Comparison of ENCODE assay signal across 9 mouse cellular contexts in the genomic region with DNA sequence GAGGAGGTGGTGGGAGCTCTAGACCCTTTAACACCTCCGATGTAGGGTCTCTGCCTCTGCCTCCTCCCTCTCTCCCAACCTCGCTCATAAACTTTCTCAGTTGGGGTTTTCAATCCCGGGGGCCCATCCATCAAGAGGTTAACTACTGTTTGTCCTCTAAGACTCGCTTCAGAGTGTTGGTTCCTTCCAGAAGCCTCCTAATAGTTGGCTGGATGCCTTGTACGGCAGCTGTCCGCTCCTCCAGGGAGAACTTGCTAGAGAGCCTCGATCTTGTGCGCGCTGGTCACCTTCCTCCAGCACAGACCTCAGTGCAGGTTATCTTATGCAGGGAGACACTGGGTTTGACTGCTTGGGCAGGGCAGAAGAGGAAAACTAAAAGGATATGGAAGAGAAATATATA. TPM values are rescaled to one million over a fixed set of nuclear protein-coding genes. Genes with fewer than 3 reads are reported as not detected.
DNase-seq lines count a peak whose midpoint lies in the region; ATAC-seq and TF ChIP-seq lines count a peak whose summit lies in the region.
"Had no signal": no experiment of that assay in that cellular context is flagged by ENCODE, and none has a peak within 500 bp of the region (broad histone marks: within the 10 kb centered on the region; RNA-seq: fewer than 3 reads in every experiment).

No protein-coding gene starts in this region.

- H3K27ac ChIP-seq in hindbrain, embryonic 14.5 days = no peak overlapping the region
- H3K27ac ChIP-seq in hindbrain, embryonic 10.5 days = no peak overlapping the region
- peak overlapping the region; percentile 91 for H3K27ac ChIP-seq in embryonic fibroblast, embryonic 13.5 days (ENCODE audit: insufficient read depth, low read length)

- H3K4me3 ChIP-seq in hindbrain, embryonic 14.5 days (replicated peaks; ENCODE audit: low read length) = no peak overlapping the region
- H3K4me3 ChIP-seq in hindbrain, embryonic 10.5 days = no peak overlapping the region
- H3K4me3 ChIP-seq in embryonic fibroblast, embryonic 13.5 days (ENCODE audit: insufficient read depth, low read length) = no peak overlapping the region

- no peak for TF ChIP-seq CTCF in embryonic fibroblast, embryonic 13.5 days (IDR thresholded peaks at IDR 0.05; ENCODE audit: borderline replicate concordance, insufficient read depth, low read length)

- H3K9ac ChIP-seq in hindbrain, embryonic 14.5 days = 0 out of 2 replicates have a peak overlapping the region, but pooled peaks have one; percentile 3

- H3K9me3 ChIP-seq in hindbrain, embryonic 14.5 days (ENCODE audit: control insufficient read depth, low read length) = no peaks in the 10 kb centered on the region
- H3K9me3 ChIP-seq in hindbrain, embryonic 10.5 days = no peaks in the 10 kb centered on the region

- 70% methylated on average over 9 of the region's 9 CpGs for WGBS in hindbrain, embryonic 14.5 days
- 81% methylated on average over 9 of the region's 9 CpGs for WGBS in hindbrain, embryonic 10.5 days

- peak overlapping the region; percentile 59 for H3K4me2 ChIP-seq in hindbrain, embryonic 14.5 days (replicated peaks)

- no peaks in the 10 kb centered on the region for H3K36me3 ChIP-seq in hindbrain, embryonic 14.5 days (replicated peaks; ENCODE audit: control insufficient read depth, insufficient read depth)
- H3K36me3 ChIP-seq in hindbrain, embryonic 10.5 days = no peaks in the 10 kb centered on the region

- no peak for ATAC-seq in hindbrain, embryonic 14.5 days (ENCODE audit: low FRiP score)
- ATAC-seq in megakaryocyte, adult 5-6 weeks (ENCODE audit: poor library complexity, severe bottlenecking) = no peak

- H3K4me1 ChIP-seq in hindbrain, embryonic 14.5 days (replicated peaks; ENCODE audit: control insufficient read depth, insufficient read depth, low read length) = peaks cover 11% of the 10 kb centered on the region; the same call in 1 of the 2 replicates
- peaks cover 16% of the 10 kb centered on the region for H3K4me1 ChIP-seq in hindbrain, embryonic 10.5 days (replicated peaks)
- H3K4me1 ChIP-seq in embryonic fibroblast, embryonic 13.5 days (ENCODE audit: control insufficient read depth, insufficient read depth, low read length) = peaks cover 7% of the 10 kb centered on the region; the same call in 1 of the 2 replicates

- peak; percentile 29; the same call in 1 of the 2 replicates for TF ChIP-seq POLR2A in embryonic fibroblast, embryonic 13.5 days (IDR thresholded peaks at IDR 0.05; ENCODE audit: low read depth, low read length)

- no peak for DNase-seq in hindbrain, embryonic 14.5 days (ENCODE audit: low spot score)
- DNase-seq in hindbrain, embryonic 10.5 days (ENCODE audit: low spot score) = no peak
- DNase-seq in heart, postnatal 4 days = peak; percentile 66
- peak; percentile 52 to 73 for DNase-seq in lung, postnatal 4 days
- DNase-seq in spleen, postnatal 36 days (ENCODE audit: low spot score in 2 of 2) = no peak
- DNase-seq in adrenal gland, adult 18-20 months (ENCODE audit: low spot score in 2 of 2) = no peak

- H3K27me3 ChIP-seq in hindbrain, embryonic 14.5 days (ENCODE audit: control insufficient read depth, insufficient read depth, low read length) = no peaks in the 10 kb centered on the region
- H3K27me3 ChIP-seq in hindbrain, embryonic 10.5 days (ENCODE audit: insufficient read depth, poor library complexity, severe bottlenecking) = peaks cover 8% of the 10 kb centered on the region; the same call in 1 of the 2 replicates

RNA-seq across cellular contexts. Expression of a gene that starts 35.9 kb away (rescaled TPM):
- polyA plus RNA-seq in hindbrain, embryonic 14.5 days (2014; fragmentation: Nextera tagmentation; extraction: Ambion mirVana) = 0.25 and 0.27 TPM in 2 replicates
- 2.5 and 3.1 TPM in 2 replicates for polyA plus RNA-seq in hindbrain, embryonic 10.5 days (2016; fragmentation: Nextera tagmentation; extraction: Ambion mirVana)
- polyA plus RNA-seq in embryonic fibroblast, embryonic 13.5 days (2011; ENCODE audit: insufficient read length, low read depth, missing spikeins) = not detected in 2 replicates
- under 1 TPM in 1 of 2 experiments, not detected in 1; 0.25 TPM for total RNA-seq in heart, postnatal 4 days (2021)
- not detected in 2 replicates for total RNA-seq in megakaryocyte, adult 5-6 weeks (2015)
- not detected in 2 replicates for total RNA-seq in megakaryocyte, adult 5-6 weeks (2017)
- total RNA-seq in adrenal gland, adult 18-20 months (2021) = under 1 TPM in 1 of 2 experiments, not detected in 1; 0.42 TPM
- total RNA-seq: ES-E14 had no signal

Comparison
In these comparisons a context has a peak if more than half of its experiments do, and no peak if none do; other contexts are left out.
1. DNase-seq: peak in heart, postnatal 4 days (single experiment) and lung, postnatal 4 days (2 of 2); none in hindbrain, embryonic 14.5 days (single experiment), hindbrain, embryonic 10.5 days (single experiment), spleen, postnatal 36 days (0 of 2) and adrenal gland, adult 18-20 months (0 of 2).